Mouse (Mus musculus) kidney, adult 10 weeks (tissue): ENCODE results near the gene Bco1. TPM values are rescaled to one million over a fixed set of nuclear protein-coding genes. Genes with fewer than 3 reads are reported as not detected.

Source experiments
- polyA plus RNA-seq: library from polyadenylated mRNA; stranded (reverse); fragments of 350-450 nt; fragmentation: Illumina TruSeq; extraction: RNeasy Lipid Tissue Mini Kit (QIAGEN cat#74804); gene quantifications from one replicate; pipeline ENCODE4 v1.2.3, GENCODE M21; 2014; ENCODE audit warnings: low read depth, low replicate concordance

Bco1 gene
- polyA plus RNA-seq, result 2.1 TPM

DNA sequence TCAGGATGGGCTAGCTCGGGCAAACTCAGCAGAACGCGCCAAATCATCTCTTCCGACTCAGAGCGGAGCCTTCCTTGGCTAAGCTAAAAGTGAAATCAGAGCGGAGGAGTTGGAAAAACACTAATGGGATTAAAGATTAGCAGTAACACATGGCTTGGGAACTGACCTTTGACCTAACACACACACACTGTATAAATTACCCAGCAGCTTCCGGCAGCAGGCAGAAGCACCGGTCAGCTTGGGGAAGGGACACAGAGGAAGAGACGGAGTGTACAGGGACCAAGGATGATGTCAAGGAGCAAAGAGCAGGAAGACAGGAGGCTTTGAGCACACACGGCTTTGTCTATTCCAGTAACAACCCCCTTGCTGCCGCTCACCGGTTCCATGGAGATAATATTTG is at the start of gene Bco1:
Gene Bco1 (plus strand): TSS at position 208 of the 400 bp plus-strand sequence.

DNA sequence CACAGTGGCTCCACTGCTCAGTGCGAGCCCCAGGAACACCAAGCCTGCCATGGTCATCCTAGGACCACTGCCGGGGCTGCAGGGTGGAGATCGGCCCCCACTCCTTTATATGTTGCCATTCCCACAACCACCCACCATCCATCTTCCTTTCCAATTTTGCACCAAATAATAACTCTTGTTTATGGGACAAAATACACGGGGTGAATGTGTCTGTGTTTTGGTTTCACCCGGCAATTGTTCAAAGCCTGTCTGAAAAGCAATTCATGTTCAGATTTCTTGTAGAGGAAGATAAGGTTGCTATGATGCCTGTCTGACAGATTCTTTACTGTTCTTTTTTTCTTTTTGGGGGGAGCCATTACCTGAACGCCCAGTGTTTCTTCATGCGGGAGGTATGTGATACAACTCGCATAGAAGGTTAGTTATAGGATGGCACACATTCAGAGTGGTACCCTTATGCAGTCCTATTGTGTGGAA is 13.2 kb upstream of the Bco1 start, which contains the start of gene Pkd1l2:
Gene Pkd1l2 (minus strand): TSS at position 51 of the 474 bp plus-strand sequence.

DNA sequence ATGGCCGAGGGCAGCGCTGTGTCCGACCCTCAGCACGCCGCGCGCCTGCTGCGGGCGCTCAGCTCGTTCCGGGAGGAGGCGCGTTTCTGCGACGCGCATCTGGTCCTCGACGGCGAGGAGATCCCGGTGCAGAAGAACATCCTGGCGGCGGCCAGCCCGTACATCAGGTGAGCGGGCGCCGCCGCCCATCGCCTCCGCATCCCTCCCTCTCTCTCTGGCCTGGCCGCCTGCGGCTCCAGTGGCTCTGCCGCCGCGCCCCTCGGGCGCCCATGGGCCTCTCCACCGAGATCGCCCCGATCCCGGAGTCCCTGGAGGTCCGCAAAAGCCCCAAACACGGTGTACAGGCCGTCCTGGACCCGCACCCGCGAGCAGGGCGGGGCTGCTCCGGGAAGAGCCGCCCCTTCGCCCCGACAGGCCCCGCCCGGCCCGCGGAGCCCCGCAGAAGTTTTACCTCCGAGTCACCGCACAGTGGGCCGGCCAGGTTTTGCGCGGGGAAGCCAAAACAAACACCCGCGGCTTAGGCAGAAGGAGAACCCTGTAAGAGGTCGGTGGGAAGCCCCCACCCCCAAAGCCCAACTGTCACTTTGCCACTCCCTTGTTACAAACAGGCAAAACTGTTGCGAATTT is 62.6 kb downstream of the Bco1 start, which contains the start of gene Gan:
Gene Gan (plus strand): TSS at position 1 of the 627 bp plus-strand sequence.

Other genes starting within 250 kb of the Bco1 start
- gene Cmc2, start 174.4 kb upstream of the Bco1 start, polyA plus RNA-seq, result 6.5 TPM
- gene Cenpn, start 174.1 kb upstream of the Bco1 start, polyA plus RNA-seq, result 1.3 TPM
- gene Atmin, start 152.5 kb upstream of the Bco1 start, polyA plus RNA-seq, result 8.6 TPM
- gene 1700030J22Rik, start 116.9 kb upstream of the Bco1 start, polyA plus RNA-seq, result 1.6 TPM
- gene Gcsh, start 102.3 kb upstream of the Bco1 start, polyA plus RNA-seq, result 367 TPM
- gene Pkd1l2, start 13.4 kb upstream of the Bco1 start, polyA plus RNA-seq, result not detected
- gene Gan, start 62.3 kb downstream of the Bco1 start, polyA plus RNA-seq, result 1.5 TPM
- gene Cmip, start 161.2 kb downstream of the Bco1 start, polyA plus RNA-seq, result 2.5 TPM